In the genomic region with DNA sequence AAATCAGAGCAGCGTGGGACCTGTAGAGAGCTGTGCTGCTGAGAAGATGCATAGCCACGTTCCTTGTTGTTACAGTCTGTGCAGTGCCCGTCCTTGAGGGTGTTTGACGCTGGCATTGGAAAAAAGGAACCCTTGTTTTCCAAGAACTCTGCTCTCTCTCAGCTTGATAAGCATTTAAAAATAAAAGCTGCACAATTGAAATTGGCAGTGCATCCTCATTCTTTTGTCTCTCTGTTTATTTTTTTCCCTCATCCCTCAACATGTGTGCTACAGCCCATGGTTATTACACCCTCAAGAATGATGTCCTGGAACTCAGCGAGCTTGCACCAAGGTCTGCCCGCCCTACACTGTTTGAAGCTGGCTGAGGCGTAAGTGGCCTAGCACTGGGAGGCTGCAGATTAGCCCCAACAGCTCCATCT, we compare ENCODE assay signal across 8 mouse cellular contexts.
DNase-seq lines count a peak whose midpoint lies in the region; ATAC-seq and TF ChIP-seq lines count a peak whose summit lies in the region.

No protein-coding gene starts in this region.

- WGBS in liver, adult 2 months = 80% methylated on average over 7 of the region's 7 CpGs
- WGBS in liver, postnatal 0 days (ENCODE audit: insufficient replicate concordance) = 70% methylated on average over 7 of the region's 7 CpGs
- WGBS in limb, embryonic 10.5 days = 78% methylated on average over 7 of the region's 7 CpGs

- H3K9ac ChIP-seq in liver, adult 2 months (ENCODE audit: low read depth, low read length) = no peak overlapping the region
- H3K9ac ChIP-seq in liver, postnatal 0 days (replicated peaks) = no peak overlapping the region

- no peak for ATAC-seq in liver, postnatal 0 days
- ATAC-seq in activated CD4-positive, CD25-positive, alpha-beta regulatory T cell, adult 4 months = no peak

- H3K79me2 ChIP-seq in liver, adult 2 months (ENCODE audit: control insufficient read depth, insufficient read depth, low read length) = peaks cover 7% of the 10 kb centered on the region; the same call in 1 of the 2 replicates

- no peak overlapping the region for H3K4me3 ChIP-seq in liver, adult 2 months (ENCODE audit: insufficient read depth, low read depth, low read length)
- H3K4me3 ChIP-seq in liver, postnatal 0 days (ENCODE audit: low read depth, low read length) = no peak overlapping the region
- H3K4me3 ChIP-seq in limb, embryonic 10.5 days = no peak overlapping the region

- peak overlapping the region; percentile 44 for H3K27ac ChIP-seq in liver, adult 2 months (replicated peaks; ENCODE audit: insufficient read depth, low read depth, low read length)
- H3K27ac ChIP-seq in liver, postnatal 0 days (ENCODE audit: low read depth) = no peak overlapping the region
- H3K27ac ChIP-seq in limb, embryonic 10.5 days = peak overlapping the region; percentile 73; the same call in 1 of the 2 replicates

- no peak for TF ChIP-seq POLR2A in liver, adult 2 months (IDR thresholded peaks at IDR 0.05; ENCODE audit: extremely low read depth, insufficient read depth, low read length)

- H3K36me3 ChIP-seq in liver, adult 2 months (ENCODE audit: control insufficient read depth, insufficient read depth, low read length) = no peaks in the 10 kb centered on the region; the same call in 1 of the 2 replicates
- H3K36me3 ChIP-seq in liver, postnatal 0 days (replicated peaks; ENCODE audit: insufficient read depth, low read length) = no peaks in the 10 kb centered on the region
- no peaks in the 10 kb centered on the region for H3K36me3 ChIP-seq in limb, embryonic 10.5 days

- H3K4me1 ChIP-seq in liver, adult 2 months (ENCODE audit: control insufficient read depth, insufficient read depth, low read length) = peaks cover 12% of the 10 kb centered on the region; the same call in 1 of the 2 replicates
- H3K4me1 ChIP-seq in liver, postnatal 0 days (ENCODE audit: insufficient read depth) = peaks cover 3% of the 10 kb centered on the region; the same call in 1 of the 2 replicates
- H3K4me1 ChIP-seq in limb, embryonic 10.5 days = peaks cover 59% of the 10 kb centered on the region

- TF ChIP-seq EP300 in liver, postnatal 0 days (IDR thresholded peaks at IDR 0.05; ENCODE audit: low read depth) = no peak

- no peak for DNase-seq in liver, adult 2 months (ENCODE audit: extremely low read depth, low read depth, low spot score)
- no peak for DNase-seq in liver, postnatal 0 days
- peak; percentile 30 to 35 for DNase-seq in cerebellum, postnatal 10 days
- peak; percentile 69 to 82 for DNase-seq in heart, adult 18-20 months
- no peak for DNase-seq in limb, embryonic 10.5 days (ENCODE audit: low spot score)
- DNase-seq in testis, postnatal 10 days (ENCODE audit: low spot score) = peak; percentile 55
- no peak for DNase-seq in MN1 (ENCODE audit: low spot score)

- TF ChIP-seq CTCF in liver, adult 2 months (IDR thresholded peaks at IDR 0.05; ENCODE audit: low read depth, low read length) = no peak
- no peak for TF ChIP-seq CTCF in liver, postnatal 0 days (IDR thresholded peaks at IDR 0.05; ENCODE audit: low read depth)

- no peak overlapping the region for H3K4me2 ChIP-seq in liver, postnatal 0 days (ENCODE audit: low read depth, low read length)

- H3K9me3 ChIP-seq in liver, postnatal 0 days (ENCODE audit: low read length) = no peaks in the 10 kb centered on the region
- H3K9me3 ChIP-seq in limb, embryonic 10.5 days (replicated peaks) = no peaks in the 10 kb centered on the region

- no peaks in the 10 kb centered on the region for H3K27me3 ChIP-seq in liver, adult 2 months (ENCODE audit: control insufficient read depth, insufficient read depth, low read length)
- H3K27me3 ChIP-seq in liver, postnatal 0 days (ENCODE audit: insufficient read depth, low read length) = no peaks in the 10 kb centered on the region
- no peaks in the 10 kb centered on the region for H3K27me3 ChIP-seq in limb, embryonic 10.5 days (ENCODE audit: low read depth, poor library complexity, severe bottlenecking)

Comparison
In these comparisons a context has a peak if more than half of its experiments do, and no peak if none do; other contexts are left out.
1. DNase-seq: peak in cerebellum, postnatal 10 days (2 of 2), heart, adult 18-20 months (2 of 2) and testis, postnatal 10 days (single experiment); none in liver, adult 2 months (single experiment), liver, postnatal 0 days (single experiment), limb, embryonic 10.5 days (single experiment) and MN1 (single experiment).